Mouse (Mus musculus) kidney, adult 8-10 months (tissue): Measurements from ENCODE around the gene Pheta2.
"Not testable (repeated sequence)": the region's sequence is repeated elsewhere in the genome, so short reads cannot be mapped to it uniquely, and the experiment has no call there.

Experiments used
- DNase-seq, 2 experiments: peaks; one replicate each; pipeline ENCODE4 v3.0.0; 2022

Gene Pheta2

GRCm38 (mm10) chr15:82372446-82372845 is 33.7 kb downstream of the Pheta2 start:
- DNase-seq = no peak

GRCm38 (mm10) chr15:82372991-82373390 is 34.2 kb downstream of the Pheta2 start:
- no peak for DNase-seq

- DNase-seq = no peak
Measured at GRCm38 (mm10) chr15:82374437-82374836, 35.7 kb downstream of the Pheta2 start.

- DNase-seq = no peak
Measured at GRCm38 (mm10) chr15:82375855-82376254, 37.1 kb downstream of the Pheta2 start.

- DNase-seq = peak; percentile 51 to 68
Measured at GRCm38 (mm10) chr15:82376393-82377138, 37.8 kb downstream of the Pheta2 start.

- DNase-seq = no peak
Measured at GRCm38 (mm10) chr15:82377701-82378100, 39.0 kb downstream of the Pheta2 start.

- no peak for DNase-seq
Measured at GRCm38 (mm10) chr15:82378261-82379180, 39.8 kb downstream of the Pheta2 start.

- DNase-seq = peak in 1 of 2 experiments; percentile 45
Measured at GRCm38 (mm10) chr15:82379511-82379870, 40.7 kb downstream of the Pheta2 start.

- DNase-seq = peak; percentile 68 to 72
Measured at GRCm38 (mm10) chr15:82379871-82380713, 41.4 kb downstream of the Pheta2 start, which contains the start of gene Cyp2d22. Cyp2d22 (minus strand) TSS chr15:82380260.

GRCm38 (mm10) chr15:82380714-82381062 is 41.9 kb downstream of the Pheta2 start:
- DNase-seq = no peak

- no peak for DNase-seq
Measured at GRCm38 (mm10) chr15:82382441-82382840, 43.7 kb downstream of the Pheta2 start.

- no peak for DNase-seq
Measured at GRCm38 (mm10) chr15:82385729-82386128, 47.0 kb downstream of the Pheta2 start.

- not testable (repeated sequence) for DNase-seq
Measured at GRCm38 (mm10) chr15:82389916-82390315, 51.2 kb downstream of the Pheta2 start.

GRCm38 (mm10) chr15:82393922-82394321 is 55.2 kb downstream of the Pheta2 start, which contains the start of gene Cyp2d11:
Cyp2d11 (minus strand) TSS chr15:82394022.
- DNase-seq = not testable (repeated sequence)
